ENCODE assay signal across 15 mouse cellular contexts in the genomic region with DNA sequence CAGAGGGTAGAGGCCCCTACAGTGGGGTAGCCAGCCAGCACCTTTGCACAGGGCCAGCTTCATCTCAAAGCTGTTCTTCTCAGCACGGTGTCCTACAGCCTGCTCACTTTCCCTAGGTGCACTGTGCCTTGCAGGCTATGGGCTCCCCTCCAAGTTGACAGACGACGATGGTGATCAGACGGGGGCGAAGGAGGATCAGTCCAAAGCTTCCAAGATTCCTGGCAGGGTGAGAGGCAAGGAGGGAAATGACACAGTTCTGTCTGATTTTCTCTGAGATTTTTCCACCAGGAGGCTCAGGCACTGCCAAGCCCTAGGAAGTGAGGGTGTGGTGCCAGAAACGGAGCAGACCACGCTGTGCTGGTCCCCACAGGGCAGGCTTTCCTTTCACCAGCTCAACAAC. TPM values are rescaled to one million over a fixed set of nuclear protein-coding genes. Genes with fewer than 3 reads are reported as not detected.
A peak's percentile ranks its signal among the peaks of the same experiment; 100 is the strongest.
DNase-seq lines count a peak whose midpoint lies in the region; ATAC-seq lines count a peak whose summit lies in the region.
"Had no signal": no experiment of that assay in that cellular context is flagged by ENCODE, and none has a peak within 500 bp of the region (broad histone marks: within the 10 kb centered on the region; RNA-seq: fewer than 3 reads in every experiment).

No protein-coding gene starts in this region.

- H3K4me2 ChIP-seq in forebrain, embryonic 13.5 days, result no peak overlapping the region
- H3K4me2 ChIP-seq: embryonic facial prominence, embryonic 15.5 days; heart, embryonic 15.5 days; midbrain, embryonic 13.5 days; neural tube, embryonic 15.5 days had no signal

- H3K27ac ChIP-seq in forebrain, embryonic 13.5 days, result no peak overlapping the region
- no peak overlapping the region for H3K27ac ChIP-seq in forebrain, embryonic 10.5 days
- H3K27ac ChIP-seq: embryonic facial prominence, embryonic 15.5 days; heart, embryonic 15.5 days; midbrain, embryonic 13.5 days; neural tube, embryonic 15.5 days had no signal

- 74% methylated on average over 7 of the region's 7 CpGs for WGBS in forebrain, embryonic 13.5 days
- 87% methylated on average over 7 of the region's 7 CpGs for WGBS in forebrain, embryonic 10.5 days

- no peak overlapping the region for H3K4me3 ChIP-seq in forebrain, embryonic 13.5 days
- H3K4me3 ChIP-seq in forebrain, embryonic 10.5 days, result no peak overlapping the region
- H3K4me3 ChIP-seq: embryonic facial prominence, embryonic 15.5 days; heart, embryonic 15.5 days; midbrain, embryonic 13.5 days; neural tube, embryonic 15.5 days had no signal

- no peaks in the 10 kb centered on the region for H3K9me3 ChIP-seq in forebrain, embryonic 13.5 days (replicated peaks)
- no peaks in the 10 kb centered on the region for H3K9me3 ChIP-seq in forebrain, embryonic 10.5 days
- H3K9me3 ChIP-seq: embryonic facial prominence, embryonic 15.5 days; heart, embryonic 15.5 days; midbrain, embryonic 13.5 days; neural tube, embryonic 15.5 days had no signal

- no peak for DNase-seq in forebrain, embryonic 10.5 days (ENCODE audit: extremely low spot score, low spot score)
- peak; percentile 99 for DNase-seq in brain, adult 2 months (ENCODE audit: low read depth, low spot score)
- DNase-seq in cerebellum, postnatal 25 days, result peak; percentile 95 to 97
- DNase-seq in left cerebral cortex, postnatal 14 days (ENCODE audit: low spot score in 2 of 2), result peak; percentile 34
- no peak for DNase-seq in thymus, postnatal 4 days
- DNase-seq in embryo, embryonic 9.5 days (ENCODE audit: extremely low spot score), result no peak
- DNase-seq in urinary bladder, postnatal 4 days (ENCODE audit: low spot score in 2 of 2), result no peak
- DNase-seq: gastrocnemius, postnatal 14 days had no signal

- ATAC-seq in forebrain, embryonic 13.5 days, result peak; percentile 31; the same call in 1 of the 2 replicates
- ATAC-seq: lung, postnatal 0 days; midbrain, embryonic 13.5 days had no signal

- H3K4me1 ChIP-seq in forebrain, embryonic 13.5 days, result peaks cover 25% of the 10 kb centered on the region
- peaks cover 11% of the 10 kb centered on the region for H3K4me1 ChIP-seq in forebrain, embryonic 10.5 days
- H3K4me1 ChIP-seq: embryonic facial prominence, embryonic 15.5 days; heart, embryonic 15.5 days had no signal

- no peak overlapping the region for H3K9ac ChIP-seq in forebrain, embryonic 13.5 days
- H3K9ac ChIP-seq: embryonic facial prominence, embryonic 15.5 days; heart, embryonic 15.5 days; midbrain, embryonic 13.5 days; neural tube, embryonic 15.5 days had no signal

- intact Hi-C loops in left cerebral cortex, postnatal 14 days (cut with DNase I), result loop anchor here (10.0 kb wide), 1 partner anchor 246 kb away; no protein-coding TSS in a partner anchor

- no peaks in the 10 kb centered on the region for H3K27me3 ChIP-seq in forebrain, embryonic 13.5 days
- H3K27me3 ChIP-seq in forebrain, embryonic 10.5 days (ENCODE audit: poor library complexity, severe bottlenecking), result no peaks in the 10 kb centered on the region
- H3K27me3 ChIP-seq: embryonic facial prominence, embryonic 15.5 days; heart, embryonic 15.5 days; midbrain, embryonic 13.5 days; neural tube, embryonic 15.5 days had no signal

- no peaks in the 10 kb centered on the region for H3K36me3 ChIP-seq in forebrain, embryonic 13.5 days (ENCODE audit: poor library complexity, severe bottlenecking)
- no peaks in the 10 kb centered on the region for H3K36me3 ChIP-seq in forebrain, embryonic 10.5 days (replicated peaks)
- H3K36me3 ChIP-seq: embryonic facial prominence, embryonic 15.5 days; heart, embryonic 15.5 days; midbrain, embryonic 13.5 days; neural tube, embryonic 15.5 days had no signal

RNA-seq across cellular contexts. Expression of gene Tmem63c, which starts 19.7 kb away (rescaled TPM):
- 1.6 and 2.2 TPM in 2 replicates for polyA plus RNA-seq in forebrain, embryonic 13.5 days (2015; fragmentation: Nextera tagmentation; extraction: Ambion mirVana)
- 0.15 TPM in 1 of 2 replicates, not detected in the other for polyA plus RNA-seq in forebrain, embryonic 10.5 days (2016; fragmentation: Nextera tagmentation; extraction: Ambion mirVana)
- total RNA-seq in left cerebral cortex, postnatal 14 days (2021), result 10 to 100 TPM; 41.2 to 43.1 TPM
- total RNA-seq: liver, adult 2 months had no signal
- polyA plus RNA-seq: liver, adult 2 months had no signal

RNA-seq across cellular contexts. Expression of gene Zdhhc22, which starts 50.6 kb away (rescaled TPM):
- polyA plus RNA-seq in forebrain, embryonic 13.5 days (2015; fragmentation: Nextera tagmentation; extraction: Ambion mirVana), result 2.3 and 2.7 TPM in 2 replicates
- polyA plus RNA-seq in forebrain, embryonic 10.5 days (2016; fragmentation: Nextera tagmentation; extraction: Ambion mirVana), result 0.07 TPM in 1 of 2 replicates, not detected in the other
- total RNA-seq in left cerebral cortex, postnatal 14 days (2021), result 10 to 100 TPM; 46.0 to 56.9 TPM
- total RNA-seq: gastrocnemius, postnatal 14 days; liver, adult 2 months had no signal
- polyA plus RNA-seq: heart, embryonic 15.5 days; liver, adult 2 months; lung, postnatal 0 days had no signal

Comparison
In these comparisons a context has a peak if more than half of its experiments do, and no peak if none do; other contexts are left out.
1. DNase-seq: peak in brain, adult 2 months (single experiment), cerebellum, postnatal 25 days (2 of 2) and left cerebral cortex, postnatal 14 days (2 of 2); none in forebrain, embryonic 10.5 days (single experiment), thymus, postnatal 4 days (single experiment), embryo, embryonic 9.5 days (single experiment) and urinary bladder, postnatal 4 days (0 of 2).